Mouse (Mus musculus): Measurements from ENCODE around the gene Ccdc158.

DNA sequence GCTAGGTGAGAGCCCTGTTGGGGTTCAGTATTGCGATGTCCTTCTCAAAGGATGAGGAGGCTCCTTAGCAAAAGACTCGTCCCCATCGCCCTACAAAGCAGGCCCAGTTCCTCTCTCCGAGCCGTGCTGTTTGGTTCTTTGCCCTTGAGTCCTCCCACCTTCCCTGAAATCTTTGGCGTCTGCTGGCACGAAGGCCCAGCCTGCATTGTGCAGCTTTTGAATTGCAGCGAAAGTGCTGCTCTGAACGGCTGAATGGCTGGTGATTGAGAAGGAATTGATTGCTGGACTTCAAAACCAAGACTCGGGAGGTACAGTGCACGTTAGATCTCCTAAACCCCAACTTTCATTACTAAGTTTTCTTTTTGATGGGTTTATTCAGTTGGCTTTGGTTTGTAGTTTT is 40.2 kb upstream of the Ccdc158 start:
- TF ChIP-seq CTCF (IDR thresholded peaks at IDR 0.05), result no peak
- TF ChIP-seq POLR2A (IDR thresholded peaks at IDR 0.05; ENCODE audit: insufficient read depth, low read depth, low read length), result no peak
- TF ChIP-seq EP300 (IDR thresholded peaks at IDR 0.05; ENCODE audit: insufficient read depth, low read depth, low read length), result no peak

All from heart, adult 2 months (tissue).